Comparison of ENCODE assay signal across 9 mouse cellular contexts in the genomic region with DNA sequence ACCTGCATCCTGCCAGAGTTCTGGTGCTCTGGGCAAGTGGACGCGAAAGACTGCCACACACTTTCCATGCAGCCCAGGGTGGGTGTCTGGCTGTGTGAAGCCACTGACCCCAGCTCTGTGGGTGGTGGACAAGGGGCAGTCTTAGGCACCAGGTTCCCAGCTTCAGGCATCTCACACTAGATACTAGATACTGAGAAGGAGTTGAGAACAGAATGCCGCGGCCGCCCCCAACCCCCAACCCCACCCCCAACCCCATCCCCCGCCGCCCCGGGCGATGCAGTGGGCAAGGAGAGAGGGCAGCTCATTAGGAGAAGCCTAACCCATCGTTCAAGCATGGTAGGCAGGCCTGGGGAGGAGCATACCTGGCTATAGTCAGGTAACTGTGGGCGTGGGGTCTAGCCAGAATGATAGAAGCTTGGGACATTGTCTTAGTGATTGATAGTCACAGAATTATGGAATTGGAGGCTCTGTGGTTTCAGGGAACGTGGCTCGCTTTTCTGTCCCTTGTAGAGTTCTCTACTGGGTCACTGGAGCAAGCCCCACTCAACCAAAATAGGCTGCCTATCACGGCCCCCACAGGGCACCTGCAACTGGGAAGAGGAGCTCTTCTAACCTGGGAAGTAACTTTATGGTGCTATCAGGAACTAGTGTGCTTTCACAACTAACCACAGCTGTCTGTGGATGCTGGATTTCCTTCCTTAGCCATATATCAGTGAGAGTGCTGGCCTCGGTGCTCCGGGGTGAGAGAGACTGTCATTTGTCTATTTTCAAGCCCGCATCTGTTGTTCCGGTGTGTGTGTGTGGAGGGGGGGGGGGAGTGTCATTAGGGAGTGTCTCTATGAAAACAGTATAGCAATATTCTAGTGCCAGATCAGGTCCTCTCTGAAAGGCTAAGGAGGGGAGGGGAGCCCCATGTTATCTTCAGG. TPM values are rescaled to one million over a fixed set of nuclear protein-coding genes. Genes with fewer than 3 reads are reported as not detected.
DNase-seq lines count a peak whose midpoint lies in the region; ATAC-seq lines count a peak whose summit lies in the region.
"Had no signal": no experiment of that assay in that cellular context is flagged by ENCODE, and none has a peak within 500 bp of the region (broad histone marks: within the 10 kb centered on the region; RNA-seq: fewer than 3 reads in every experiment).

No protein-coding gene starts in this region.

- no peaks in the 10 kb centered on the region for H3K79me2 ChIP-seq in macrophage (ENCODE audit: inconsistent target)

- 57% methylated on average over 18 of the region's 18 CpGs for WGBS in hindbrain, embryonic 11.5 days
- 59% methylated on average over 18 of the region's 18 CpGs for WGBS in hindbrain, embryonic 16.5 days
- WGBS in embryonic facial prominence, embryonic 15.5 days = 41% methylated on average over 18 of the region's 18 CpGs
- 16% methylated on average over 18 of the region's 18 CpGs for WGBS in macrophage (ENCODE audit: missing documents)
- WGBS in midbrain, embryonic 14.5 days = 77% methylated on average over 18 of the region's 18 CpGs

- H3K27ac ChIP-seq in hindbrain, embryonic 11.5 days (ENCODE audit: low read depth, low read length) = no peak overlapping the region
- H3K27ac ChIP-seq in hindbrain, embryonic 16.5 days (ENCODE audit: low read depth, low read length) = no peak overlapping the region
- no peak overlapping the region for H3K27ac ChIP-seq in embryonic facial prominence, embryonic 15.5 days (replicated peaks)
- H3K27ac ChIP-seq in macrophage = no peak overlapping the region
- no peak overlapping the region for H3K27ac ChIP-seq in midbrain, embryonic 14.5 days (replicated peaks; ENCODE audit: low read depth, low read length)

- peak overlapping the region; percentile 14; the same call in 1 of the 2 replicates for H3K4me2 ChIP-seq in hindbrain, embryonic 11.5 days (replicated peaks; ENCODE audit: low read depth, low read length)
- H3K4me2 ChIP-seq in hindbrain, embryonic 16.5 days (ENCODE audit: low read length) = no peak overlapping the region
- peak overlapping the region; percentile 61 for H3K4me2 ChIP-seq in embryonic facial prominence, embryonic 15.5 days (replicated peaks)
- no peak overlapping the region for H3K4me2 ChIP-seq in midbrain, embryonic 14.5 days (ENCODE audit: low read length)

- ATAC-seq in hindbrain, embryonic 11.5 days (ENCODE audit: low FRiP score) = no peak
- no peak for ATAC-seq in hindbrain, embryonic 16.5 days
- ATAC-seq in embryonic facial prominence, embryonic 15.5 days (ENCODE audit: insufficient number of reproducible peaks, low FRiP score, low TSS enrichment, low read depth) = no peak
- no peak for ATAC-seq in midbrain, embryonic 14.5 days (ENCODE audit: low FRiP score, low TSS enrichment)

- H3K9ac ChIP-seq in hindbrain, embryonic 11.5 days (ENCODE audit: low read depth, low read length) = no peak overlapping the region
- H3K9ac ChIP-seq in hindbrain, embryonic 16.5 days (ENCODE audit: low read depth, low read length) = no peak overlapping the region
- 0 out of 2 replicates have a peak overlapping the region, but pooled peaks have one; percentile 10 for H3K9ac ChIP-seq in embryonic facial prominence, embryonic 15.5 days
- no peak overlapping the region for H3K9ac ChIP-seq in midbrain, embryonic 14.5 days (replicated peaks; ENCODE audit: low read length)

- no peaks in the 10 kb centered on the region for H3K9me3 ChIP-seq in hindbrain, embryonic 11.5 days (ENCODE audit: control insufficient read depth, low read length)
- no peaks in the 10 kb centered on the region for H3K9me3 ChIP-seq in hindbrain, embryonic 16.5 days (ENCODE audit: control insufficient read depth, low read length)
- no peaks in the 10 kb centered on the region for H3K9me3 ChIP-seq in embryonic facial prominence, embryonic 15.5 days (replicated peaks)
- no peaks in the 10 kb centered on the region for H3K9me3 ChIP-seq in midbrain, embryonic 14.5 days (ENCODE audit: control insufficient read depth, low read length)

- no peaks in the 10 kb centered on the region for H3K4me1 ChIP-seq in hindbrain, embryonic 11.5 days (replicated peaks; ENCODE audit: control insufficient read depth, insufficient read depth, low read length)
- no peaks in the 10 kb centered on the region for H3K4me1 ChIP-seq in hindbrain, embryonic 16.5 days (ENCODE audit: control insufficient read depth, insufficient read depth, low read depth, low read length)
- H3K4me1 ChIP-seq in embryonic facial prominence, embryonic 15.5 days = peaks cover 14% of the 10 kb centered on the region; the same call in 1 of the 2 replicates
- no peaks in the 10 kb centered on the region for H3K4me1 ChIP-seq in midbrain, embryonic 14.5 days (ENCODE audit: control insufficient read depth, insufficient read depth, low read length)

- DNase-seq in hindbrain, embryonic 11.5 days (ENCODE audit: low spot score) = no peak
- DNase-seq in MEL-GATA-1-ER (ENCODE audit: extremely low read depth, low read depth) = peak; percentile 56
- DNase-seq in midbrain, embryonic 14.5 days = no peak
- DNase-seq in cerebellum, adult 8-10 months = no peak
- no peak for DNase-seq in right cerebral cortex, postnatal 14 days
- DNase-seq: layer of hippocampus, postnatal 36 days had no signal

- H3K27me3 ChIP-seq in hindbrain, embryonic 11.5 days (ENCODE audit: control insufficient read depth, insufficient read depth, low read length) = no peaks in the 10 kb centered on the region
- H3K27me3 ChIP-seq in hindbrain, embryonic 16.5 days (replicated peaks; ENCODE audit: control insufficient read depth, insufficient read depth, low read length) = no peaks in the 10 kb centered on the region
- H3K27me3 ChIP-seq in embryonic facial prominence, embryonic 15.5 days = no peaks in the 10 kb centered on the region
- no peaks in the 10 kb centered on the region for H3K27me3 ChIP-seq in midbrain, embryonic 14.5 days (ENCODE audit: control insufficient read depth, insufficient read depth, low read length)

- no peak overlapping the region for H3K4me3 ChIP-seq in hindbrain, embryonic 11.5 days (ENCODE audit: low read depth, low read length)
- H3K4me3 ChIP-seq in hindbrain, embryonic 16.5 days (ENCODE audit: low read length) = no peak overlapping the region
- peak overlapping the region; percentile 40 for H3K4me3 ChIP-seq in embryonic facial prominence, embryonic 15.5 days (replicated peaks)
- peak overlapping the region; percentile 7; the same call in 1 of the 2 replicates for H3K4me3 ChIP-seq in macrophage (ENCODE audit: inconsistent target)
- no peak overlapping the region for H3K4me3 ChIP-seq in midbrain, embryonic 14.5 days (replicated peaks; ENCODE audit: low read depth, low read length)

- H3K36me3 ChIP-seq in hindbrain, embryonic 11.5 days (ENCODE audit: control insufficient read depth, insufficient read depth, low read length) = no peaks in the 10 kb centered on the region
- H3K36me3 ChIP-seq in hindbrain, embryonic 16.5 days (ENCODE audit: control insufficient read depth, insufficient read depth, low read length) = no peaks in the 10 kb centered on the region
- no peaks in the 10 kb centered on the region for H3K36me3 ChIP-seq in embryonic facial prominence, embryonic 15.5 days
- no peaks in the 10 kb centered on the region for H3K36me3 ChIP-seq in macrophage (ENCODE audit: inconsistent target)
- H3K36me3 ChIP-seq in midbrain, embryonic 14.5 days (ENCODE audit: control insufficient read depth, insufficient read depth, low read length) = no peaks in the 10 kb centered on the region

RNA-seq across cellular contexts. Expression of gene Slc16a10, which starts 50.2 kb away (rescaled TPM):
- 8.6 and 8.9 TPM in 2 replicates for polyA plus RNA-seq in hindbrain, embryonic 11.5 days (2014; fragmentation: Nextera tagmentation; extraction: Ambion mirVana)
- polyA plus RNA-seq in hindbrain, embryonic 16.5 days (2015; fragmentation: Nextera tagmentation; extraction: Ambion mirVana) = 6.1 and 7.2 TPM in 2 replicates
- 6.6 and 8.0 TPM in 2 replicates for polyA plus RNA-seq in embryonic facial prominence, embryonic 15.5 days (2015; fragmentation: Nextera tagmentation; extraction: Ambion mirVana)
- total RNA-seq in macrophage (2018; cell fraction: chromatin; rRNA removed) = 100 to 1,000 TPM in 15 of 26 experiments, 10 to 100 TPM in 11; 13.1 to 439 (median 135) TPM
- total RNA-seq in macrophage (2018; cell fraction: cytosol; rRNA removed) = 10 to 100 TPM; 27.7 to 75.5 (median 38.9) TPM
- 100 to 1,000 TPM in 18 of 26 experiments, 10 to 100 TPM in 8; 57.0 to 318 (median 156) TPM for total RNA-seq in macrophage (2018; cell fraction: nucleus; rRNA removed)
- 22.9 to 56.7 TPM (median 32.9 TPM) in 3 replicates for polyA plus RNA-seq in macrophage (2018)
- polyA plus RNA-seq in midbrain, embryonic 14.5 days (2014; fragmentation: Nextera tagmentation; extraction: Ambion mirVana) = 1.2 and 3.2 TPM in 2 replicates

RNA-seq across cellular contexts. Expression of gene Rpf2, which starts 54.6 kb away (rescaled TPM):
- 89.6 and 94.0 TPM in 2 replicates for polyA plus RNA-seq in hindbrain, embryonic 11.5 days (2014; fragmentation: Nextera tagmentation; extraction: Ambion mirVana)
- 63.5 and 64.0 TPM in 2 replicates for polyA plus RNA-seq in hindbrain, embryonic 16.5 days (2015; fragmentation: Nextera tagmentation; extraction: Ambion mirVana)
- polyA plus RNA-seq in embryonic facial prominence, embryonic 15.5 days (2015; fragmentation: Nextera tagmentation; extraction: Ambion mirVana) = 52.7 and 54.9 TPM in 2 replicates
- total RNA-seq in macrophage (2018; cell fraction: chromatin; rRNA removed) = 10 to 100 TPM in 7 of 26 experiments, 1 to 10 TPM in 19; 2.2 to 14.4 (median 7.6) TPM
- 10 to 100 TPM in 25 of 26 experiments, 1 to 10 TPM in 1; 8.5 to 30.6 (median 23.3) TPM for total RNA-seq in macrophage (2018; cell fraction: cytosol; rRNA removed)
- total RNA-seq in macrophage (2018; cell fraction: nucleus; rRNA removed) = 10 to 100 TPM in 8 of 26 experiments, 1 to 10 TPM in 18; 2.6 to 19.8 (median 7.4) TPM
- polyA plus RNA-seq in macrophage (2018) = 15.7 to 56.1 TPM (median 40.4 TPM) in 3 replicates
- polyA plus RNA-seq in midbrain, embryonic 14.5 days (2014; fragmentation: Nextera tagmentation; extraction: Ambion mirVana) = 68.2 and 73.7 TPM in 2 replicates

Comparison
In these comparisons a context has a peak if more than half of its experiments do, and no peak if none do; other contexts are left out.
1. H3K4me2 ChIP-seq: peak in hindbrain, embryonic 11.5 days (single experiment) and embryonic facial prominence, embryonic 15.5 days (single experiment); none in hindbrain, embryonic 16.5 days (single experiment) and midbrain, embryonic 14.5 days (single experiment).
2. H3K4me3 ChIP-seq: peak in embryonic facial prominence, embryonic 15.5 days (single experiment) and macrophage (single experiment); none in hindbrain, embryonic 11.5 days (single experiment), hindbrain, embryonic 16.5 days (single experiment) and midbrain, embryonic 14.5 days (single experiment).